Mouse (Mus musculus) heart, postnatal 14 days (tissue): Measurements from ENCODE around the gene Egln2. TPM values are rescaled to one million over a fixed set of nuclear protein-coding genes. Genes with fewer than 3 reads are reported as not detected.

Source experiments
- DNase-seq, 2 experiments: peaks; one replicate each; pipeline ENCODE4 v3.0.0; 2021 to 2022
- intact Hi-C: fragments of 180-260 bp; cut with DNase I; formaldehyde crosslinking; loops from one replicate; pipeline ENCODE4 v1.15.1; 2025
- total RNA-seq, 2 experiments: library from RNA; stranded (reverse); gene quantifications; 2 replicates each; pipeline ENCODE4 v1.2.3; 2021

The Egln2 gene
- total RNA-seq, 2 experiments from 2014 or later = 60.1 to 60.6 TPM

GRCm38 (mm10) chr7:27178324-27179216 lies 12.0 kb upstream of the Egln2 start, which contains the start of gene Rab4b:
Rab4b (minus strand) TSS chr7:27178896.
- DNase-seq = peak; percentile 98
- intact Hi-C loops = loop anchor here (1.0 to 2.0 kb wide), 2 partner anchors 11 to 16 kb away; no protein-coding TSS in a partner anchor

- DNase-seq = no peak
- intact Hi-C loops = loop anchor here (2.0 kb wide), 1 partner anchor 15 kb away; no protein-coding TSS in a partner anchor
Observed at GRCm38 (mm10) chr7:27177942-27178323, 11.3 kb upstream of the Egln2 start.

- DNase-seq = no peak
- intact Hi-C loops = no loop called here
Observed at GRCm38 (mm10) chr7:27174896-27175295, 8.3 kb upstream of the Egln2 start.

GRCm38 (mm10) chr7:27174496-27174895 lies 7.9 kb upstream of the Egln2 start:
- intact Hi-C loops = no loop called here

GRCm38 (mm10) chr7:27170981-27171380 lies 4.4 kb upstream of the Egln2 start:
- intact Hi-C loops = no loop called here
- DNase-seq = no peak

More at GRCm38 (mm10) chr7:27174496-27174895, 7.9 kb upstream of the Egln2 start:
- no peak for DNase-seq

GRCm38 (mm10) chr7:27168371-27168770 lies 1.8 kb upstream of the Egln2 start:
- DNase-seq = no peak

GRCm38 (mm10) chr7:27167475-27168094 lies 983 bp upstream of the Egln2 start:
- intact Hi-C loops = loop anchor here (1.0 to 10.0 kb wide), 2 partner anchors 12 to 317 kb away; partner anchors contain the start of gene Sertad1
- DNase-seq = no peak

More at GRCm38 (mm10) chr7:27168371-27168770, 1.8 kb upstream of the Egln2 start:
- intact Hi-C loops = loop anchor here (10.0 kb wide), 1 partner anchor 316 kb away; the partner anchor contains the start of gene Sertad1

- peak; percentile 91 to 93 for DNase-seq
- intact Hi-C loops = loop anchor here (10.0 kb wide), 1 partner anchor 319 kb away; the partner anchor contains the start of gene Sertad1
Observed at GRCm38 (mm10) chr7:27166229-27166613, 381 bp downstream of the Egln2 start.

GRCm38 (mm10) chr7:27165696-27166095 lies 906 bp downstream of the Egln2 start:
- no peak for DNase-seq
- intact Hi-C loops = loop anchor here (10.0 kb wide), 1 partner anchor 319 kb away; the partner anchor contains the start of gene Sertad1

- intact Hi-C loops = loop anchor here (10.0 kb wide), 1 partner anchor 320 kb away; the partner anchor contains the start of gene Sertad1
- DNase-seq = no peak
Observed at GRCm38 (mm10) chr7:27165007-27165655, 1.5 kb downstream of the Egln2 start.

- intact Hi-C loops = loop anchor here (5.0 to 10.0 kb wide), 2 partner anchors 33 to 320 kb away; partner anchors contain the start of genes BC024978, Sertad1 and Snrpa
- no peak for DNase-seq
Observed at GRCm38 (mm10) chr7:27164112-27164947, 2.3 kb downstream of the Egln2 start.

GRCm38 (mm10) chr7:27163450-27163805 lies 3.2 kb downstream of the Egln2 start:
- no peak for DNase-seq
- intact Hi-C loops = loop anchor here (2.0 to 10.0 kb wide), 3 partner anchors 15 to 321 kb away; partner anchors contain the start of genes BC024978, Rab4b, Sertad1 and Snrpa

GRCm38 (mm10) chr7:27162780-27163449 lies 3.7 kb downstream of the Egln2 start:
- intact Hi-C loops = loop anchor here (2.0 to 10.0 kb wide), 3 partner anchors 16 to 322 kb away; partner anchors contain the start of genes BC024978, Rab4b, Sertad1 and Snrpa
- no peak for DNase-seq

GRCm38 (mm10) chr7:27161744-27162143 lies 4.9 kb downstream of the Egln2 start:
- intact Hi-C loops = loop anchor here (2.0 to 10.0 kb wide), 3 partner anchors 17 to 323 kb away; partner anchors contain the start of genes BC024978, Rab4b, Sertad1 and Snrpa
- DNase-seq = no peak

GRCm38 (mm10) chr7:27160921-27161320 lies 5.7 kb downstream of the Egln2 start:
- intact Hi-C loops = loop anchor here (5.0 to 10.0 kb wide), 2 partner anchors 36 to 324 kb away; partner anchors contain the start of genes BC024978, Sertad1 and Snrpa
- DNase-seq = no peak

GRCm38 (mm10) chr7:27159882-27160281 lies 6.7 kb downstream of the Egln2 start:
- intact Hi-C loops = loop anchor here (2.0 to 10.0 kb wide), 4 partner anchors 37 to 325 kb away; partner anchors contain the start of genes BC024978, Coq8b, Sertad1 and Snrpa
- peak; percentile 87 to 89 for DNase-seq

- intact Hi-C loops = loop anchor here (2.0 to 5.0 kb wide), 2 partner anchors 74 to 128 kb away; partner anchors contain the start of gene Coq8b
Observed at GRCm38 (mm10) chr7:27159256-27159655, 7.3 kb downstream of the Egln2 start.

GRCm38 (mm10) chr7:27158171-27158570 lies 8.4 kb downstream of the Egln2 start:
- intact Hi-C loops = loop anchor here (2.0 to 5.0 kb wide), 2 partner anchors 75 to 129 kb away; partner anchors contain the start of gene Coq8b
- DNase-seq = no peak

More at GRCm38 (mm10) chr7:27159256-27159655, 7.3 kb downstream of the Egln2 start:
- DNase-seq = no peak
